Mouse (Mus musculus) right cerebral cortex, postnatal 14 days (tissue): ENCODE data around the gene Gm4175.
"Not testable (repeated sequence)": the region's sequence is repeated elsewhere in the genome, so short reads cannot be mapped to it uniquely, and the experiment has no call there.

Experiments
- DNase-seq: peaks from one replicate; pipeline ENCODE4 v3.0.0; 2022

The Gm4175 gene

DNA sequence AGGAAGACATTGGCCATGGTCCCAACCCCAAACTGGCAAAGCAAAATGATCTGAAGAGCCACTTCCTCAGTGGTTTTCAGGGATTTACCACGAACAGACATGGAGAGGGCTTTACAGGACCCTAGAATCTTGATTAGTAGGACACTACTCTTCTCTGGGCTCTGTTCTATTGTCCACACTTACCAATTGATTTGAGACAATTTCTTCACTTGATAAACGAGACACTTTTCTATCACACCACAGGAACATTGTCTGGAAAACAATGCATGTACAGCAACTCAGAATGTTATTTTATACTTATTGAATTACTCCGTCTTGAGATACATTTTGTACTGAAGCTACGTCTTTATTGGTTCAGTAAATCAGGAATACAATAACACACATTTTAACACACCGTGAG, at the start of gene Gm4175:
Gene Gm4175 (minus strand): TSS at position 101 of the 400 bp plus-strand sequence.
- DNase-seq: not testable (repeated sequence)

DNA sequence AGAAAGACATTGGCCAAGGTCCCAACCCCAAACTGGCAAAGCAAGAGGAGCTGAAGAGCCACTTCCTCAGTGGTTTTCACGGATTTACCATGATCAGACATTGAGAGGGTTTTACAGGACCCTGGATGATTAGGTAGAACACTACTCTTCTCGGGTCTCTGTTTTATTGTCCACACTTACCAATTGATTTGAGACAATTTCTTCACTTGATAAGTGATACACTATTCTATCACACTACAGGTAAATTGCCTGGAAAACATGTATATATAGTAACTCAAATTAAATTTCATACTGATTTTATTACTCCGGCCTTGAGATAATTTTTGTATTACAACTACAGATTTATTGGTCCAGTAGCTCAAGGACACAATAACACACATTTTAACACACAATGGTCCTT, 35.4 kb upstream of the Gm4175 start, which contains the start of gene Gm4177:
Gene Gm4177 (minus strand): TSS at position 101 of the 400 bp plus-strand sequence.
- DNase-seq: not testable (repeated sequence)
